Mouse (Mus musculus) heart, adult 2 months (tissue): ENCODE data around the gene Nop58. TPM values are rescaled to one million over a fixed set of nuclear protein-coding genes. Genes with fewer than 3 reads are reported as not detected.

Experiments used
- DNase-seq, 2 experiments: peaks; one replicate each; pipeline ENCODE4 v3.0.0; 2021
- H3K27ac ChIP-seq: fragments of 200-600 bp; 2 replicates; pipeline ENCODE4 v1.8.1; 2022
- H3K27me3 ChIP-seq: fragments of 200-500 bp; 2 replicates; pipeline ENCODE4 v1.6.1; 2012; ENCODE audit warnings: mild to moderate bottlenecking, low read length, inconsistent platforms, mixed read lengths; ENCODE audit not compliant: control insufficient read depth, insufficient read depth
- H3K36me3 ChIP-seq: fragments of 200-500 bp; 2 replicates; pipeline ENCODE4 v1.6.1; 2012; ENCODE audit warnings: low read length, inconsistent platforms; ENCODE audit not compliant: control insufficient read depth, insufficient read depth
- H3K4me1 ChIP-seq: fragments of 200-500 bp; 2 replicates; pipeline ENCODE4 v1.6.1; 2011; ENCODE audit warnings: low read length; ENCODE audit not compliant: control insufficient read depth, insufficient read depth
- H3K4me3 ChIP-seq: fragments of 200-600 bp; 2 replicates; pipeline ENCODE4 v1.8.1; 2022
- H3K79me2 ChIP-seq: fragments of 200-500 bp; replicated peaks from 2 replicates; pipeline ENCODE4 v1.6.1; 2012; ENCODE audit warnings: mild to moderate bottlenecking, inconsistent platforms, low read length, moderate library complexity, mixed read lengths; ENCODE audit not compliant: control insufficient read depth, insufficient read depth
- H3K9ac ChIP-seq: fragments of 200-500 bp; 2 replicates; pipeline ENCODE4 v1.6.1; 2012; ENCODE audit warnings: low read depth, mild to moderate bottlenecking, control low read depth, inconsistent platforms, low read length, mixed read lengths
- CTCF ChIP-seq: fragments of 200-600 bp; IDR thresholded peaks from 2 replicates; pipeline ENCODE4 v1.8.1; 2022; ENCODE audit warnings: antibody characterized with exemption, mild to moderate bottlenecking, moderate library complexity
- EP300 ChIP-seq: fragments of 200-500 bp; IDR thresholded peaks from 2 replicates; pipeline ENCODE4 v1.6.1; 2011; ENCODE audit warnings: low read depth, low read length, control low read depth; ENCODE audit not compliant: insufficient read depth
- POLR2A ChIP-seq: fragments of 200-500 bp; IDR thresholded peaks from 2 replicates; pipeline ENCODE4 v1.6.1; 2011; ENCODE audit warnings: mild to moderate bottlenecking, low read depth, low read length, control low read depth; ENCODE audit not compliant: insufficient read depth
- WGBS: fragments of 180-500 bp; shearing (Covaris S2); methylation state at CpG from one replicate; pipeline ENCODE4 v1.1.7; 2018; 5-methylcytosine and 5-hydroxymethylcytosine counted together
- intact Hi-C: fragments of 180-260 bp; cut with DNase I; formaldehyde crosslinking; loops from one replicate; pipeline ENCODE4 v1.15.1; 2025
- polyA plus RNA-seq: library from polyadenylated mRNA; depleted of rRNA; stranded (reverse); fragments of >200 nt; gene quantifications from 2 replicates; pipeline ENCODE4 v1.2.3, GENCODE M21; 2012; rRNA removed
- total RNA-seq, 2 experiments: library from RNA; stranded (reverse); gene quantifications; 2 replicates each; pipeline ENCODE4 v1.2.3; 2021

Nop58 gene
- total and polyA plus RNA-seq, 3 experiments: 7.2 to 33.0 (median 32.7) TPM

- 1% methylated on average over 27 of the region's 27 CpGs for WGBS
- peak; percentile 69 to 76 for DNase-seq
- TF ChIP-seq CTCF: peak; percentile 33
- peak; percentile 54 for TF ChIP-seq POLR2A
- TF ChIP-seq EP300: no peak
- Histone ChIP-seq H3K4me3 (peak overlapping the region; percentile 77), H3K9ac (peak overlapping the region; percentile 84), H3K79me2 (peaks cover 4% of the 10 kb centered on the region; the same call in 1 of the 2 replicates), H3K4me1 (peaks cover 4% of the 10 kb centered on the region), H3K27ac (peak overlapping the region; percentile 92), H3K36me3 (peaks cover 9% of the 10 kb centered on the region), H3K27me3 (no peaks in the 10 kb centered on the region)
- intact Hi-C loops: loop anchor here (5.0 kb wide), 3 partner anchors 82 to 333 kb away; partner anchors contain the start of genes Carf, Nop58 and Wdr12
Observed at GRCm38 (mm10) chr1:59764407-59764971, 79.7 kb downstream of the Nop58 start.

DNA sequence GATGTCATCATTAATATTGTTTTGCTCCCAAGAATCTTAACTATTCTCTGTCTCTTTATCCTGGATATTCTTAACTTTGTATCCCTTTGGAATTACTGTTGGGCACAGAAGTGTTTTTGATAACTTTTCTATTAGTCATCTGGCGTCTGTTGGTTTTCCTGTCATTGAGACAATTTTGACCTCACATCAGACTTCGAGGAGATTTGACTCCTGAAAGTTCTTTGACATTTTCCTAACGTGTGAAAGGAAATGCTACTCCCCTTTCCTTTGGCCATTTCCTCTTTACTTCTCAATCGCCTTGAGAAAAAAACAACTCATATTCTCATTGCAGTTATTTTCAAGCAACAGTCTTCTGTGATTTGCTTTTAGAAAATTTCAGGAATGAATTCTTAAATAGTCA is 80.5 kb downstream of the Nop58 start:
- H3K9ac ChIP-seq: no peak overlapping the region
- no peaks in the 10 kb centered on the region for H3K27me3 ChIP-seq
- intact Hi-C loops: no loop called here
- peaks cover 5% of the 10 kb centered on the region; the same call in 1 of the 2 replicates for H3K79me2 ChIP-seq
- H3K4me1 ChIP-seq: peaks cover 4% of the 10 kb centered on the region
- peak overlapping the region; percentile 92 for H3K27ac ChIP-seq
- peak overlapping the region; percentile 77 for H3K4me3 ChIP-seq
- DNase-seq: no peak
- TF ChIP-seq EP300: no peak
- 0 out of 2 replicates have a peak, but pooled peaks have one; percentile 21 for TF ChIP-seq POLR2A
- peaks cover 9% of the 10 kb centered on the region for H3K36me3 ChIP-seq
- WGBS: 1% methylated on average over 4 of the region's 4 CpGs

GRCm38 (mm10) chr1:59766626-59767025 is 81.9 kb downstream of the Nop58 start:
- no peak overlapping the region; the same call in 1 of the 2 replicates for H3K9ac ChIP-seq
- H3K27me3 ChIP-seq: no peaks in the 10 kb centered on the region
- H3K27ac ChIP-seq: peak overlapping the region; percentile 92
- no peak for TF ChIP-seq EP300
- H3K36me3 ChIP-seq: peaks cover 12% of the 10 kb centered on the region
- peak overlapping the region; percentile 77 for H3K4me3 ChIP-seq
- DNase-seq: no peak
- H3K4me1 ChIP-seq: peaks cover 7% of the 10 kb centered on the region
- intact Hi-C loops: loop anchor here (2.0 kb wide), 1 partner anchor 30 kb away; no protein-coding TSS in a partner anchor
- peaks cover 6% of the 10 kb centered on the region; the same call in 1 of the 2 replicates for H3K79me2 ChIP-seq

Other genes starting within 250 kb of the Nop58 start
- 1 to 10 TPM; 5.3 to 7.0 TPM for gene Fzd7, start 202.5 kb upstream of the Nop58 start, total RNA-seq
- gene Fzd7, start 202.5 kb upstream of the Nop58 start, polyA plus RNA-seq: 5.8 TPM in 2 replicates
- gene Gm973, start 168.7 kb upstream of the Nop58 start, total RNA-seq: under 1 TPM in 1 of 2 experiments, not detected in 1; 0.30 TPM
- gene Gm973, start 168.7 kb upstream of the Nop58 start, polyA plus RNA-seq: 0.29 and 0.45 TPM in 2 replicates
- gene Sumo1, start 14.1 kb upstream of the Nop58 start, total RNA-seq: 10 to 100 TPM; 57.2 to 61.4 TPM
- 19.5 and 34.4 TPM in 2 replicates for gene Sumo1, start 14.1 kb upstream of the Nop58 start, polyA plus RNA-seq
- 10 to 100 TPM; 40.4 to 45.4 TPM for gene Bmpr2, start 78.4 kb downstream of the Nop58 start, total RNA-seq
- gene Bmpr2, start 78.4 kb downstream of the Nop58 start, polyA plus RNA-seq: 8.2 and 20.4 TPM in 2 replicates
- 10 to 100 TPM; 10.6 to 24.6 TPM for gene Fam117b, start 228.0 kb downstream of the Nop58 start, total RNA-seq
- 5.2 and 6.1 TPM in 2 replicates for gene Fam117b, start 228.0 kb downstream of the Nop58 start, polyA plus RNA-seq